8 mouse cellular contexts compared by ENCODE assay signal in the genomic region with DNA sequence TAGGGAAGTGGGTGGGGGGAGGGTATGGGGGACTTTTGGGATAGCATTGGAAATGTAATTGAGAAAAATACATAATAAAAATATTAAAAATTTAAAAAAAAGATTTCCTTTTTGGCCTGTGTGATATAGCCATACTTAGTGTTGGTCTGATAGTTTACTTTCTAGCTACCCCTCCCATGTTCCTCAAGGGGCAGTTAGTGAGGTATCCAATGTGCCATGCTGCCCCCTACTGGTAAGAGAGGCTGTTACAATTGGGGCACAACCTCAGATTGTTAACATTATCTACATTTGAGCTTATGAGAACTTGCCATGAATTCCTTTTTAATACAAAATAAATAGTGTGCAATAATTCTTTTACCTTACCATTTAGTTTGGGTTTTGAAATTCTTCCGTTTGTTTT.
DNase-seq lines count a peak whose midpoint lies in the region; ATAC-seq lines count a peak whose summit lies in the region.

No protein-coding gene starts in this region.

- WGBS in hindbrain, embryonic 11.5 days: 23% methylated on average over 1 of the region's 1 CpGs
- 40% methylated on average over 1 of the region's 1 CpGs for WGBS in hindbrain, embryonic 14.5 days
- WGBS in forebrain, embryonic 13.5 days: 39% methylated on average over 1 of the region's 1 CpGs

- no peak overlapping the region for H3K27ac ChIP-seq in hindbrain, embryonic 11.5 days (ENCODE audit: low read depth, low read length)
- no peak overlapping the region for H3K27ac ChIP-seq in hindbrain, embryonic 14.5 days
- H3K27ac ChIP-seq in forebrain, embryonic 13.5 days: no peak overlapping the region

- no peaks in the 10 kb centered on the region for H3K36me3 ChIP-seq in hindbrain, embryonic 11.5 days (ENCODE audit: control insufficient read depth, insufficient read depth, low read length)
- H3K36me3 ChIP-seq in hindbrain, embryonic 14.5 days (replicated peaks; ENCODE audit: control insufficient read depth, insufficient read depth): no peaks in the 10 kb centered on the region
- H3K36me3 ChIP-seq in forebrain, embryonic 13.5 days (ENCODE audit: poor library complexity, severe bottlenecking): no peaks in the 10 kb centered on the region

- no peaks in the 10 kb centered on the region; the same call in 1 of the 2 replicates for H3K4me1 ChIP-seq in hindbrain, embryonic 11.5 days (replicated peaks; ENCODE audit: control insufficient read depth, insufficient read depth, low read length)
- H3K4me1 ChIP-seq in hindbrain, embryonic 14.5 days (replicated peaks; ENCODE audit: control insufficient read depth, insufficient read depth, low read length): peaks cover 16% of the 10 kb centered on the region; the same call in 1 of the 2 replicates
- peaks cover 12% of the 10 kb centered on the region for H3K4me1 ChIP-seq in forebrain, embryonic 13.5 days

- no peak overlapping the region for H3K4me3 ChIP-seq in hindbrain, embryonic 11.5 days (ENCODE audit: low read depth, low read length)
- H3K4me3 ChIP-seq in hindbrain, embryonic 14.5 days (replicated peaks; ENCODE audit: low read length): no peak overlapping the region
- no peak overlapping the region for H3K4me3 ChIP-seq in forebrain, embryonic 13.5 days

- no peak overlapping the region for H3K4me2 ChIP-seq in hindbrain, embryonic 11.5 days (replicated peaks; ENCODE audit: low read depth, low read length)
- H3K4me2 ChIP-seq in hindbrain, embryonic 14.5 days (replicated peaks): no peak overlapping the region
- H3K4me2 ChIP-seq in forebrain, embryonic 13.5 days: no peak overlapping the region

- no peaks in the 10 kb centered on the region for H3K27me3 ChIP-seq in hindbrain, embryonic 11.5 days (ENCODE audit: control insufficient read depth, insufficient read depth, low read length)
- no peaks in the 10 kb centered on the region for H3K27me3 ChIP-seq in hindbrain, embryonic 14.5 days (ENCODE audit: control insufficient read depth, insufficient read depth, low read length)
- no peaks in the 10 kb centered on the region for H3K27me3 ChIP-seq in forebrain, embryonic 13.5 days

- DNase-seq in hindbrain, embryonic 11.5 days (ENCODE audit: low spot score): peak; percentile 57
- no peak for DNase-seq in hindbrain, embryonic 14.5 days (ENCODE audit: low spot score)
- DNase-seq in CD4-positive helper T cell, adult 2 months (ENCODE audit: low read depth, low spot score): peak; percentile 4
- peak; percentile 40 for DNase-seq in adrenal gland, adult 2 months
- DNase-seq in kidney, adult 9 months: peak; percentile 59
- DNase-seq in lung, postnatal 4 days: peak; percentile 18 to 53

- no peaks in the 10 kb centered on the region for H3K9me3 ChIP-seq in hindbrain, embryonic 11.5 days (ENCODE audit: control insufficient read depth, low read length)
- H3K9me3 ChIP-seq in hindbrain, embryonic 14.5 days (ENCODE audit: control insufficient read depth, low read length): no peaks in the 10 kb centered on the region
- no peaks in the 10 kb centered on the region for H3K9me3 ChIP-seq in forebrain, embryonic 13.5 days (replicated peaks)

- H3K9ac ChIP-seq in hindbrain, embryonic 11.5 days (ENCODE audit: low read depth, low read length): no peak overlapping the region
- H3K9ac ChIP-seq in hindbrain, embryonic 14.5 days: no peak overlapping the region
- H3K9ac ChIP-seq in forebrain, embryonic 13.5 days: no peak overlapping the region

- ATAC-seq in hindbrain, embryonic 11.5 days (ENCODE audit: low FRiP score): peak; percentile 66
- ATAC-seq in hindbrain, embryonic 14.5 days (ENCODE audit: low FRiP score): no peak
- ATAC-seq in forebrain, embryonic 13.5 days: peak; percentile 76
- ATAC-seq in erythroblast, adult 5-6 weeks (replicated peaks; ENCODE audit: low FRiP score, poor library complexity, severe bottlenecking): no peak

Comparison
In these comparisons a context has a peak if more than half of its experiments do, and no peak if none do; other contexts are left out.
1. ATAC-seq: peak in hindbrain, embryonic 11.5 days (single experiment) and forebrain, embryonic 13.5 days (single experiment); none in hindbrain, embryonic 14.5 days (single experiment) and erythroblast, adult 5-6 weeks (single experiment).